Comparison of ENCODE assay signal across 9 mouse cellular contexts in genomic region chr14:103088624-103089023, GRCm38 (mm10). TPM values are rescaled to one million over a fixed set of nuclear protein-coding genes. Genes with fewer than 3 reads are reported as not detected.
A peak's percentile ranks its signal among the peaks of the same experiment; 100 is the strongest.
DNase-seq lines count a peak whose midpoint lies in the region; ATAC-seq and TF ChIP-seq lines count a peak whose summit lies in the region.
"Had no signal": no experiment of that assay in that cellular context is flagged by ENCODE, and none has a peak within 500 bp of the region (broad histone marks: within the 10 kb centered on the region; RNA-seq: fewer than 3 reads in every experiment).

No protein-coding gene starts in this region.

- TF ChIP-seq CTCF in MEL (IDR thresholded peaks at IDR 0.05 in 2 of 3, conservative IDR thresholded peaks at IDR 0.05 in 1 of 3; ENCODE audit: control insufficient read depth in 1 of 3, insufficient read depth in 1 of 3, low read depth in 2 of 3, low read length in 3 of 3, poor library complexity in 1 of 3, severe bottlenecking in 1 of 3), result peak; percentile 50 to 74 (median 66)
- peak; percentile 71 for TF ChIP-seq CTCF in heart, postnatal 0 days (IDR thresholded peaks at IDR 0.05; ENCODE audit: low read depth)
- peak; percentile 88 for TF ChIP-seq CTCF in liver, postnatal 0 days (IDR thresholded peaks at IDR 0.05; ENCODE audit: low read depth)
- TF ChIP-seq CTCF in small intestine, adult 2 months (IDR thresholded peaks at IDR 0.05; ENCODE audit: extremely low read depth, insufficient read length, insufficient replicate concordance, low read depth, low read length), result peak; percentile 17; the same call in 1 of the 2 replicates

- peak; percentile 31 to 46 for DNase-seq in layer of hippocampus, postnatal 10 days (ENCODE audit: low spot score in 2 of 2)
- DNase-seq in layer of hippocampus, postnatal 25 days (ENCODE audit: extremely low spot score in 1 of 2, low spot score in 1 of 2), result no peak
- peak; percentile 61 for DNase-seq in MEL (ENCODE audit: low read depth, low spot score)
- peak; percentile 19 for DNase-seq in heart, postnatal 0 days (ENCODE audit: low spot score)
- peak; percentile 47 for DNase-seq in liver, postnatal 0 days
- no peak for DNase-seq in layer of hippocampus, adult 9-11 months

- H3K4me3 ChIP-seq in MEL (ENCODE audit: control insufficient read depth in 1 of 2, insufficient read depth in 1 of 2, low read depth in 2 of 2, low read length in 2 of 2), result no peak overlapping the region
- H3K4me3 ChIP-seq in heart, postnatal 0 days (ENCODE audit: low read depth, low read length), result no peak overlapping the region
- H3K4me3 ChIP-seq in liver, postnatal 0 days (ENCODE audit: low read depth, low read length), result no peak overlapping the region
- no peak overlapping the region for H3K4me3 ChIP-seq in small intestine, adult 2 months (ENCODE audit: low read depth, low read length)
- H3K4me3 ChIP-seq: megakaryocyte, embryonic 14.5 days had no signal

- H3K9ac ChIP-seq in MEL (ENCODE audit: control insufficient read depth, low read depth, low read length, poor library complexity, severe bottlenecking), result no peak overlapping the region
- no peak overlapping the region for H3K9ac ChIP-seq in heart, postnatal 0 days (replicated peaks; ENCODE audit: low read depth, low read length)
- no peak overlapping the region for H3K9ac ChIP-seq in liver, postnatal 0 days (replicated peaks)

- H3K4me2 ChIP-seq in heart, postnatal 0 days (ENCODE audit: low read depth, low read length), result no peak overlapping the region
- no peak overlapping the region for H3K4me2 ChIP-seq in liver, postnatal 0 days (ENCODE audit: low read depth, low read length)

- no peak for TF ChIP-seq EP300 in MEL (IDR thresholded peaks at IDR 0.05; ENCODE audit: low read depth in 1 of 2, low read length in 2 of 2)
- no peak for TF ChIP-seq EP300 in heart, postnatal 0 days (IDR thresholded peaks at IDR 0.05; ENCODE audit: low read depth)
- TF ChIP-seq EP300 in liver, postnatal 0 days (IDR thresholded peaks at IDR 0.05; ENCODE audit: low read depth), result no peak

- TF ChIP-seq POLR2A in MEL (IDR thresholded peaks at IDR 0.05; ENCODE audit: control insufficient read depth in 1 of 2, insufficient read depth in 1 of 2, low read depth in 1 of 2, low read length in 2 of 2, poor library complexity in 1 of 2), result no peak
- TF ChIP-seq POLR2A in small intestine, adult 2 months (IDR thresholded peaks at IDR 0.05; ENCODE audit: low read depth, low read length), result no peak

- TF ChIP-seq RAD21 in MEL (IDR thresholded peaks at IDR 0.05; ENCODE audit: low read depth, low read length), result peak; percentile 26

- peaks cover 17 to 31% of the 10 kb centered on the region in 2 experiments for H3K36me3 ChIP-seq in MEL (ENCODE audit: control insufficient read depth in 1 of 2, insufficient read depth in 2 of 2, low read length in 2 of 2)
- peaks cover 56% of the 10 kb centered on the region for H3K36me3 ChIP-seq in heart, postnatal 0 days (replicated peaks; ENCODE audit: control insufficient read depth, insufficient read depth, low read length)
- H3K36me3 ChIP-seq in liver, postnatal 0 days (replicated peaks; ENCODE audit: insufficient read depth, low read length), result peaks cover 68% of the 10 kb centered on the region
- H3K36me3 ChIP-seq in small intestine, adult 2 months (ENCODE audit: control insufficient read depth, insufficient read depth, low read length), result peaks cover 43% of the 10 kb centered on the region

- H3K27ac ChIP-seq in MEL (ENCODE audit: control insufficient read depth, low read depth, low read length), result no peak overlapping the region
- no peak overlapping the region for H3K27ac ChIP-seq in heart, postnatal 0 days (ENCODE audit: low read depth)
- no peak overlapping the region for H3K27ac ChIP-seq in liver, postnatal 0 days (ENCODE audit: low read depth)
- no peak overlapping the region for H3K27ac ChIP-seq in small intestine, adult 2 months (ENCODE audit: insufficient read depth, low read depth, low read length)

- WGBS in heart, postnatal 0 days, result 71% methylated on average over 6 of the region's 6 CpGs
- WGBS in liver, postnatal 0 days (ENCODE audit: insufficient replicate concordance), result 68% methylated on average over 6 of the region's 6 CpGs
- WGBS in small intestine, adult 2 months, result 68% methylated on average over 6 of the region's 6 CpGs

- 0 out of 2 replicates have a peak, but pooled peaks have one; percentile 24 for ATAC-seq in cerebellum, adult (ENCODE audit: insufficient number of reproducible peaks, low FRiP score, low TSS enrichment)
- peak; percentile 27 for ATAC-seq in heart, postnatal 0 days (ENCODE audit: insufficient read depth, low read depth)
- no peak for ATAC-seq in liver, postnatal 0 days

- H3K79me2 ChIP-seq in MEL (ENCODE audit: control insufficient read depth, insufficient read depth, low read length, poor library complexity), result peaks cover 7% of the 10 kb centered on the region; the same call in 1 of the 2 replicates

- H3K9me3 ChIP-seq in MEL (replicated peaks; ENCODE audit: insufficient read depth, low read length), result no peaks in the 10 kb centered on the region
- no peaks in the 10 kb centered on the region for H3K9me3 ChIP-seq in heart, postnatal 0 days (replicated peaks; ENCODE audit: control insufficient read depth, low read length)
- no peaks in the 10 kb centered on the region for H3K9me3 ChIP-seq in liver, postnatal 0 days (ENCODE audit: low read length)
- H3K9me3 ChIP-seq: megakaryocyte, embryonic 14.5 days had no signal

- peaks cover 16 to 17% of the 10 kb centered on the region in 2 experiments for H3K4me1 ChIP-seq in MEL (ENCODE audit: control insufficient read depth in 1 of 2, insufficient read depth in 2 of 2, low read length in 2 of 2)
- H3K4me1 ChIP-seq in heart, postnatal 0 days (ENCODE audit: control insufficient read depth, insufficient read depth), result no peaks in the 10 kb centered on the region
- peaks cover 27% of the 10 kb centered on the region for H3K4me1 ChIP-seq in liver, postnatal 0 days (ENCODE audit: insufficient read depth)
- H3K4me1 ChIP-seq in small intestine, adult 2 months (ENCODE audit: control insufficient read depth, insufficient read depth, insufficient read length, low read length), result peaks cover 8% of the 10 kb centered on the region; the same call in 1 of the 2 replicates

- H3K27me3 ChIP-seq in MEL (ENCODE audit: control insufficient read depth in 1 of 2, insufficient read depth in 2 of 2, low read length in 2 of 2), result no peaks in the 10 kb centered on the region
- H3K27me3 ChIP-seq in heart, postnatal 0 days (ENCODE audit: control insufficient read depth, insufficient read depth, low read length), result no peaks in the 10 kb centered on the region
- H3K27me3 ChIP-seq in liver, postnatal 0 days (ENCODE audit: insufficient read depth, low read length), result no peaks in the 10 kb centered on the region
- H3K27me3 ChIP-seq in small intestine, adult 2 months (ENCODE audit: control insufficient read depth, insufficient read depth, low read length), result no peaks in the 10 kb centered on the region

TF ChIP-seq in MEL, 35 proteins besides CTCF, POLR2A, EP300 and RAD21:
- no peak for TF ChIP-seq KAT2A (conservative IDR thresholded peaks at IDR 0.05; ENCODE audit: low read depth, low read length)
- TF ChIP-seq SMC3 (IDR thresholded peaks at IDR 0.05; ENCODE audit: low read depth, low read length), result peak; percentile 66
- TF ChIP-seq MYB (IDR thresholded peaks at IDR 0.05; ENCODE audit: low read depth, low read length), result no peak
- TF ChIP-seq UBTF (IDR thresholded peaks at IDR 0.05; ENCODE audit: borderline replicate concordance, insufficient read depth, low read depth, low read length), result no peak

RNA-seq across cellular contexts. Expression of gene Fbxl3, which starts 10.7 kb away (rescaled TPM):
- total RNA-seq in layer of hippocampus, postnatal 10 days (2021), result 10 to 100 TPM; 66.6 to 80.9 TPM
- total RNA-seq in layer of hippocampus, postnatal 25 days (2021), result 10 to 100 TPM; 87.7 to 93.2 TPM
- total RNA-seq in MEL (2012; rRNA removed), result 14.6 and 15.0 TPM in 2 replicates
- polyA plus RNA-seq in MEL (2012; ENCODE audit: insufficient read depth in 1 of 2, insufficient read length in 2 of 2, low read depth in 1 of 2, low replicate concordance in 2 of 2, missing spikeins in 1 of 2), result 10 to 100 TPM in 1 of 2 experiments, not detected in 1; 28.4 TPM
- 74.3 and 99.7 TPM in 2 replicates for total RNA-seq in heart, postnatal 0 days (2014; rRNA removed; ENCODE audit: low replicate concordance)
- polyA plus RNA-seq in heart, postnatal 0 days (2015; fragmentation: Nextera tagmentation; extraction: Ambion mirVana), result 16.7 and 17.0 TPM in 2 replicates
- polyA plus RNA-seq in liver, postnatal 0 days (2015; fragmentation: Nextera tagmentation; extraction: Ambion mirVana), result 10.2 and 10.7 TPM in 2 replicates
- 28.2 and 79.8 TPM in 2 replicates for polyA plus RNA-seq in small intestine, adult 2 months (2012; rRNA removed)

RNA-seq across cellular contexts. Expression of gene Cln5, which starts 18.6 kb away (rescaled TPM):
- 1 to 10 TPM; 6.5 to 6.9 TPM for total RNA-seq in layer of hippocampus, postnatal 10 days (2021)
- total RNA-seq in layer of hippocampus, postnatal 25 days (2021), result 10 to 100 TPM in 1 of 2 experiments, 1 to 10 TPM in 1; 9.6 to 10.3 TPM
- total RNA-seq in MEL (2012; rRNA removed), result 12.1 and 12.3 TPM in 2 replicates
- 10 to 100 TPM; 15.9 to 99.4 TPM for polyA plus RNA-seq in MEL (2012; ENCODE audit: insufficient read depth in 1 of 2, insufficient read length in 2 of 2, low read depth in 1 of 2, low replicate concordance in 2 of 2, missing spikeins in 1 of 2)
- total RNA-seq in heart, postnatal 0 days (2014; rRNA removed; ENCODE audit: low replicate concordance), result 14.7 and 17.3 TPM in 2 replicates
- polyA plus RNA-seq in heart, postnatal 0 days (2015; fragmentation: Nextera tagmentation; extraction: Ambion mirVana), result 21.8 and 22.9 TPM in 2 replicates
- 14.2 and 15.2 TPM in 2 replicates for polyA plus RNA-seq in liver, postnatal 0 days (2015; fragmentation: Nextera tagmentation; extraction: Ambion mirVana)
- polyA plus RNA-seq in small intestine, adult 2 months (2012; rRNA removed), result 7.2 and 15.9 TPM in 2 replicates

RNA-seq across cellular contexts. Expression of gene Acod1, which starts 41.8 kb away (rescaled TPM):
- total RNA-seq in layer of hippocampus, postnatal 10 days (2021), result not detected
- under 1 TPM in 1 of 2 experiments, not detected in 1; 0.10 TPM for total RNA-seq in layer of hippocampus, postnatal 25 days (2021)
- not detected in 2 replicates for total RNA-seq in MEL (2012; rRNA removed)
- polyA plus RNA-seq in MEL (2012; ENCODE audit: insufficient read depth in 1 of 2, insufficient read length in 2 of 2, low read depth in 1 of 2, low replicate concordance in 2 of 2, missing spikeins in 1 of 2), result not detected
- total RNA-seq in heart, postnatal 0 days (2014; rRNA removed; ENCODE audit: low replicate concordance), result not detected in 2 replicates
- 0.07 TPM in 1 of 2 replicates, not detected in the other for polyA plus RNA-seq in heart, postnatal 0 days (2015; fragmentation: Nextera tagmentation; extraction: Ambion mirVana)
- 0.09 TPM in 1 of 2 replicates, not detected in the other for polyA plus RNA-seq in liver, postnatal 0 days (2015; fragmentation: Nextera tagmentation; extraction: Ambion mirVana)
- polyA plus RNA-seq in small intestine, adult 2 months (2012; rRNA removed), result 0.22 and 0.74 TPM in 2 replicates

Comparison
In these comparisons a context has a peak if more than half of its experiments do, and no peak if none do; other contexts are left out.
1. DNase-seq: peak in layer of hippocampus, postnatal 10 days (2 of 2), MEL (single experiment), heart, postnatal 0 days (single experiment) and liver, postnatal 0 days (single experiment); none in layer of hippocampus, postnatal 25 days (0 of 2) and layer of hippocampus, adult 9-11 months (single experiment).
2. CTCF ChIP-seq: peak in every context shown above with its lines; median percentile 88 in liver, postnatal 0 days; 71 in heart, postnatal 0 days; 66 in MEL; 17 in small intestine, adult 2 months.